Mouse (Mus musculus) embryo, embryonic 9.5 days (tissue): Measurements from ENCODE around the gene Cxcr1.

ENCODE experiments used
- DNase-seq: peaks from one replicate; pipeline ENCODE4 v3.0.0-alpha.2; 2017; ENCODE audit errors: extremely low spot score

The Cxcr1 gene

GRCm38 (mm10) chr1:74194445-74194844 lies at the start of gene Cxcr1:
Cxcr1 (minus strand) TSS chr1:74194631.
- no peak for DNase-seq

DNA sequence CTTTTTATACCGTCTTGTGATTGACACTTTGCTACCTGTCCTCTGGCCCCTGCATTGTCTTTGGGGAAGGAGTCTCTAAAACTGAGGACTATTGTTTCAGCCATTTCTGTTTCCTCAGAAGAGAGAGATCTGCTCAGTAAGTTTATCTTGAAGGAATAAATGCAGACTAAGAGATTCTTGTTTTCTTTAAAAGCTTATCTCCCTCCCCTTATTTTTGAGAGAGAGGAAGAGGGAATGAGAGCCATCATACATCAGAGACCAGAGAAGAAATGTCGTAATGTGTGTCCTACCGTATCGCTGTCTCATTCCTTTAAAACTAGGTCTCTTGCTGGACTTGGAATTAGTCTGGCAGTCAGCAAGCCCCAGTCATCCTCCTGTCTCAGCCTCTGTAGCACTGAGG lies 46.4 kb upstream of the Cxcr1 start:
- no peak for DNase-seq

DNA sequence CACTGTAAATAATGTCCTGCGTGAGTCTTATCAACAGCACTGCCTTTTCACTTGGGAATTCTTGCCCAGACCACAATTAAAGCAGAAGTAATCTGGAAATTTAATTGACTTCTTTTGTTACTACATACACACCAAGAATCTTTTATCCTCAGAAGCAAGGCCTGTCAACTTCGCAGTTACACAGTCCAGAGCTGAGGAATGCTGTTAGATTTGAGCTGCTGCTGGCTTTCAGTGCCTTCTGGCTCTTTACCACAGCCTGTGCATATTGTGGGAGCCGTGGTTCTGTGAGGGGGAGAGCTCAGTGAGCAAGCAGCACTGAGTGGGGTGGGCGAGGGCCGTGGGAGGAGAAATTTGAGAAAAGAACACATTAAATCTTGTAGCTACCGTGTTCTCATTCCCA lies 45.9 kb upstream of the Cxcr1 start:
- DNase-seq: no peak

- DNase-seq: no peak
Observed at GRCm38 (mm10) chr1:74239618-74240017, 45.2 kb upstream of the Cxcr1 start.

GRCm38 (mm10) chr1:74239162-74239561 lies 44.7 kb upstream of the Cxcr1 start:
- DNase-seq: no peak

DNA sequence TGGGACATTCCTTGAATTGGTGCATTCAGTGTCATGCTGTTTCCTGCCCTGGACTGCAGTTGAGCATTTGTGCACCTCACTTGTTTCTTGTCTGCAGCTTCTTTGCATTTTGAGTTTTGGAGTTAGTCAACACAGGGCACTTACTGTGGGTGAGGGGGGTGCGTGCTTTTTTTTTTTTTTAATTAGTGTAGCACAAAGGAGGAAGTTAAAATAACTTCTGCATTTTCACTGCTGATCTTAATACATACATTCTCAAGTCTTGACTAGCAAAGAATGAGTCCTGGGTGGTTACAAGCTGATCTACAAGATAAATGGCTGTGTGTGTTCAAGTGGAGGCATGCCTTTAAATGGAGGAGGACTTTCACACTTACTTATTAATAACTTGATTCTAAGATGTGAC lies 43.7 kb upstream of the Cxcr1 start:
- no peak for DNase-seq

DNA sequence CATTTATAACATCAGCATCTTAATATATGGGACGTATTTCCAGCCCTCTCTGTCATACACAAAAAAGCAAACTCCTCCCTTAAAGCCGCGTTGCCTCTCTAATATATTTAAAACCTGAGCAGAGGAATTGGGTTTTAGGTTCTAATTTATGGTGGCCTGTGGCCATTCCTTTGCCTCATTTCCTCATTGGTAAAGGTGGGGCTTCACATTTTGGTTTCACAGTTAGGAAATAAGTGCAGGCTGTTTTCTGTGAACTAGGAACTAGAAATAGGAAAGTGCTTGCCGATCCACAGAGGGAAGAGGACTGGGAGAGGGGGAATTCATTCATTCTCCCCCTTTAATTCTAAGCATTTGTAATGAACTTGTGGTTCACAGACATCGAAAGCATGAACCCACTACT lies 43.2 kb upstream of the Cxcr1 start:
- no peak for DNase-seq

DNA sequence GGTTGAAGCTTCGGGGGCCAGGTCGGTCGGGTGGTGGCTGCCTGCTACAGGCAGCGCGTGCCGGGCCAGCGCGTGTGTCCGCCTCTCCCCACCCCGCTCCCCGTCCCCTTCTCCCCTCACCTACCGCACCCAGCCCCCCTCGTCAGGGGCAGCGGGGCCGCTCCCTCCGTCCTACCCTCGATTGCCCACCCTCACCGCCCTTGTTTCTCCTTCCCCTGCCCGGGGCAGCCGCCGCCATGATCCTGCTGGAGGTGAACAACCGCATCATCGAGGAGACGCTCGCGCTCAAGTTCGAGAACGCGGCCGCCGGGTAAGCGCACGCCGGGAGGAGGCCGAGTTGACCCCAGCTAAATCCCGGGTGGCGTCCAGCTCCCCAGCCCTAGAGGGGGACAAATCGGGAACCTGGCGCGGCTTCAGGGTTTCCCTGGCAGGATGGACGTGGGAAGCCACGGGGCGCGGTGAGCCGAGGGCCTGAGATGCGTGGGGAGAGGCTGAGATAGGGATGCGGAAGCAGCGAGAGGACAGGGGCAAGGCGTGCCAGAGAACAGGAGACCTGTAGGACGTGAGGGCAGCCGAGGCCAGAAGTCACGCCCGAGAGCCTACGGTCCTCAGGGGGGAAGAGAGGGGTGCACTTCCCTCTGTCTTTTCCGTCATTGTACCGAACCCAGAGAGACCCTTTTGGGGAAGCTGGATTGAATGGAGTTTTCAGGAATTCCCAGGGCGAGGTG lies 42.3 kb upstream of the Cxcr1 start:
- DNase-seq: peak; percentile 62

GRCm38 (mm10) chr1:74235938-74236589 lies 41.6 kb upstream of the Cxcr1 start, which contains the start of gene Arpc2:
Arpc2 (plus strand) TSS chr1:74236084.
- DNase-seq: peak; percentile 96

- DNase-seq: no peak
Observed at GRCm38 (mm10) chr1:74230992-74231391, 36.6 kb upstream of the Cxcr1 start.

DNA sequence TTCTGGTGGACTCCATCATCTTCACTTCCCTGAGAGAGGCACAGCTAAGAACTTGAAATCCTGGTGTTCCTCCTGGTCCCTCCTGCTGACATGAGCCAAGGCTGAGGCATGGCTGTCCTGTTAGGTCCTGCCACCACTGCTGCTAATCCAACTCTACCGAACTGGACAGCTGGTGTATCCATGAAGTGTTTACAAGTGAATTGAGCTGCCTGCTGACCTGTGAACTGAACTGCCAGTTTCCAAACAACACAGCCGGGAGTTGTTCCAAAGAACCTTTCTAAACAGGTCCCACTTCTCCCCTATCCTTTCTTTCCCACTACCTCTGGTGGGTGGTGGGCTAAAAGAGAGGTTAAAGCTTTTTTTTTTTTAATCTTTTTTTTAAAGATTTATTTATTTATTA lies 35.5 kb upstream of the Cxcr1 start:
- no peak for DNase-seq

- no peak for DNase-seq
Observed at GRCm38 (mm10) chr1:74227317-74227716, 32.9 kb upstream of the Cxcr1 start.

DNA sequence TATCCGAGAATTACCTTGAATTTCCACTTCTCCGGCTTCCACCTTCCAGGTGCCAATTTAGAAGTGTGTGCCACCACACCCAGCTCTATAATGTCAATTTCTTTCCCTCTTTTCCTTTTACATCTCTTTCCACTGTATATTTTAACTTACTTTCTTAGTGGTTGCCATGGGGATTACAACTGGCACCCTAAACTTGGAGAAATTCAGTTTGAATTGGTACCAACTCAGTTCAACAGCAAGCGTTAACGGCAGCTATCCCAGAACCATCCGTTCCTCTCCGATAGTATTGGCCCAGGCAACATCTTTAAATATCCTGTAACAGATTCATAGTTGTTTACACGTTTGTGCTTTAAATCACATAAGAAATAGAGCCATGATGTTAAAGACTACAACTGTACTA lies 25.5 kb upstream of the Cxcr1 start:
- DNase-seq: no peak

DNA sequence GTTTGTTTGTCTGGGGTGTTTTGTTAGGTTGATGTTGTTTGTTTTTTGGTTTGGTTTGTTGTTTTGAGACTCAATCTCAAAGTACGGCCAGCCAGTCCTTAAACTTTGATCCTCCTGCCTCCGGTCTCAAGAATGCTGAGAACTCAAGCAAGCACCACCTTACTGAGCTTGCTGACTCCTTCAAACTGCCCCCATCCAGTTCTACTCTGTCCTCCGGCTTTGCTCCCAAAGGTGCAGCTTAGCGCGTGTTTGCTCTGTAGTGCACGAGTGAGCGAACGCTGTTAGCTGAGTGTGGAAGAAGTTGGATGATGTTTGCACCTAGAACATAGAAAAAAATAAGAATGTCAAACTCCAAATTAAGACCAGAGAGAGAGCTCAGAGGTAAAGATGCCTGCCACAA lies 14.5 kb upstream of the Cxcr1 start:
- DNase-seq: no peak

GRCm38 (mm10) chr1:74207906-74208305 lies 13.5 kb upstream of the Cxcr1 start:
- DNase-seq: no peak

GRCm38 (mm10) chr1:74206642-74207041 lies 12.2 kb upstream of the Cxcr1 start:
- no peak for DNase-seq

DNA sequence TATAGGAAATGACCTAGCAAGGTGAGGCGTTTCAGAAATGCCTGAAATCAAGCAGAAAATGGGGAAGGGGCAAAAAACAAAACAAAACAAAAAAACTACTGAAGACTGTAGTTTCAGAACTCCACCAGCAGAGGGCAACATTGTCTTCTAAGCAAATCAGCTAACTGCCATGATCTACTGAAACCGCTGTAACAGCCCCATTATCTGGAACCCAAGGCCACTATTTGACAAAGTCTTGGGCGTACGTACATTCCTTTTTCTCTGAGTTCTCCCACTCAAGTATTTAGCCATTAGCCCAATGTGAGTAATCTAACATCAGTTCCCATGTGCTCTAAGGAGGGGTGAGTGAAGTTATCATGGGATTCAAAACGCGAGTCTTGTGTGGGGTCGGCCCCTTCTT lies 11.4 kb upstream of the Cxcr1 start:
- peak; percentile 35 for DNase-seq

DNA sequence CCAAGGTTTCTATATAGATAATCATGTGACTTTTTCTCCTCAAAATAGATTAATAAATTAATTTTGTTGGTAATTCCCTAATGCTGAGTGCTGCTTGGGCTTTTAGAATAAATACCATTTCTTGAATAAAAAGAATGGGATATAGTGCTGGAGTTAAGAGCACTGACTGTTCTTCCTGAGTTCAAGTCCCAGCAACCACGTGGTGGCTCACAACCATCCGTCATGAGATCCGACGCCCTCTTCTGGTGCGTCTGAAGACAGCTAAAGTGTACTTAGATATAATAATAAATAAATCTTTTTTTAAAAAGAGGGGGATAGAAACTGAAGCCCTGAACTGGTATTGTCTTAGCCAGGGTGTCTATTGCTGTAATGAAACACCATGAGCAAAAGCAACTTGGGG lies 9.0 kb upstream of the Cxcr1 start:
- no peak for DNase-seq

DNA sequence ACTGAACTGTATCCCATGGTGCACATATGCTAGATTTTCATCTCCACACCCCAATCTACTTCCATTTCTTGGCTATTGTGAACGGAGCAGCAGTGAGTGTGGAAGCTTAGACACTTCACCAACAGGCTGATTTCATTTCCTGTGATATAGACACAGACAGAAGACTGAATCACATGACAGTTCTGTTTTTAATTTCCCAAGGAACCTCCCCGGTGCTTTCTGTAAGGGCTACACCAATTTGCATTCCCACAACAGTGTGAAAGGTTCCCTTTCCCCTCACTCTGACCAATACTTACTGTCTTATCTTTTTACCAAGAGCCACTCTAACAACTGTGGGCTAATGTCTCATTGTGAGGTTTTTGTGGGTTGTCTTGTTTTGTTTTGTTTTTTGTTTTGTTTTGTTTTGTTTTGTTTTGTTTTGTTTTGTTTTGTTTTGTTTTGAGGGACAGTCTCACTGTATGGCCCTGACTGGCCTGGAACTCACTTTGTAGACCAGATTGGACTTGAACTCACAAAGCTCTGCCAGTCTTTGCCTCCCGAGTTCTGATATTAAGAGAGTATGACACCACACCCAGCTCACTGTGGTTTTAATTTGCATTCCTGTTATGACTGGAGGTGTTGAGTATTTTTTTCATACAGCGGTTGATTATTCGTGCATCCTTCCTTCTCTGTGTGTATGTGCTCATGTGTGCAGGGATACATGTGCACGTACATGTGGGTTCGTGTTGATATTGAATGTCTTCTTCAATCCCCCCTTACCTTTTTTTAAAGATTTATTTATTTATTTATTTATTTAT lies 6.8 kb upstream of the Cxcr1 start:
- DNase-seq: no peak

DNA sequence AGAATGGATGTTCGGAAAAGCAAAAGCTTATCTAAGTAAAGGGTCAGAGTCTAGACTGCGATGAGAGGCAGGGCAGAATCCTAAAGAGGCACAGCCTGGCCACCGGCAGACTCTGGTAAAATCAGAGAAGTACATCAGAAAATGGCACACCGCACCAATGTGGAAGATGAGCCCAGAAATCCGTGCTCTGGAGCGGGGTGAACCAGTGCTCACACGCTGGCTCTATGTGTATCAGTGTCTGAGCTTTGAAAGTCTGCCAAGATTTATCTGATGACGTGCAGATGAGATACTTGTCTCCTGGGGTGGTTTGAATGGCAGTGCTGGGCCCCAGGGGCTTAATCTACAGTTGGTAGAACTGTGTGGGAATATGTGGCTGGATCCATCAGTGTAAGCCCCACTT lies 4.6 kb upstream of the Cxcr1 start:
- no peak for DNase-seq

- DNase-seq: no peak
Observed at GRCm38 (mm10) chr1:74197726-74198470, 3.5 kb upstream of the Cxcr1 start.
